Mouse (Mus musculus) small intestine, adult 2 months (tissue): ENCODE results near the gene D330045A20Rik.

Source experiments
- CTCF ChIP-seq: fragments of 200-500 bp; IDR thresholded peaks from 2 replicates; pipeline ENCODE4 v1.5.1; 2012; ENCODE audit warnings: low read depth, mild to moderate bottlenecking, control low read depth, inconsistent platforms, low read length, moderate library complexity, mixed read lengths; ENCODE audit not compliant: insufficient replicate concordance, insufficient read length; ENCODE audit errors: extremely low read depth
- POLR2A ChIP-seq: fragments of 200-500 bp; IDR thresholded peaks from 2 replicates; pipeline ENCODE4 v1.6.1; 2012; ENCODE audit warnings: low read depth, mild to moderate bottlenecking, control low read depth, inconsistent platforms, low read length, moderate library complexity

DNA sequence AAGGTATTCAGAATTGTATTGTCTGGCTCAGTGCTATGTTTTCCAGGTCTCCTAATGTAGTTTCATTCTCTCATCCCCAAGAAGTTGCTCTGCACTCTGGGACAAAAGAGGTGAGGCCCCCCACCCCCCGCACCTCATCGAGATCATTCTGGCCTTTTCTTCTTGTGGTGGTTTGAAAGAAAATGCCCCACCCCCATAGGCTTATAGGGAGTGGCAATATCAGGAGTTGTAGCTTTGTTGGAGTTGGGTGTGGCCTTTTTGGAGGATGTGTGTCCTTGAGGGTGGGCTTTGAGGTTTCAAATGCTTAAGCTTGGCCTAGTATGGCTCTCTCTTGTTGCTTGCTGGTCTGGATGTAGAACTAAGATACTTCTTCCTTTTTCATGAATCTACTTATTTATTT lies 36.0 kb downstream of the D330045A20Rik start:
- TF ChIP-seq CTCF (no peak), POLR2A (no peak)
